Mouse (Mus musculus): Measurements from ENCODE around the gene Gm7271.

Gene Gm7271

DNA sequence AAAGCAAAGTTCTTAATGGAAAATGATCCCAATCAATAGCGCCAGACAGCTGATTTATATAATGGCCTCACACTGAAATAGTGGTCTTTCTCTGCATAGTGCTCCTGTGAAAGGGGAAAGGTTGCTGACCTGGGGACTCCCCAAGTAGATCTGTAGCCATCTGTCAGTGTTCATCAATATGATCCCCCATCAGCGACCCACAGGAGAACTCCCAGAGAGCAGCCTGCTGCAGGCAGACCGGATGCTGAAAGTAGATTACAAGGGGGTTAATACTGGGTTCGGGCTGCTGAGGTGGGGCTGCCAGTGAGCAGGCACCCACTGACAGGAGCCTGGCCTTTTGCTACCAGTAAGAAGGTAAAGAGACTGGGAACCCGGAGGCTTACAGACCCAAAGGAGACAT, at the start of gene Gm7271:
Gene Gm7271 (plus strand): TSS at position 230 of the 400 bp plus-strand sequence.
- no peak for DNase-seq (ENCODE audit: low spot score in 2 of 2)

DNA sequence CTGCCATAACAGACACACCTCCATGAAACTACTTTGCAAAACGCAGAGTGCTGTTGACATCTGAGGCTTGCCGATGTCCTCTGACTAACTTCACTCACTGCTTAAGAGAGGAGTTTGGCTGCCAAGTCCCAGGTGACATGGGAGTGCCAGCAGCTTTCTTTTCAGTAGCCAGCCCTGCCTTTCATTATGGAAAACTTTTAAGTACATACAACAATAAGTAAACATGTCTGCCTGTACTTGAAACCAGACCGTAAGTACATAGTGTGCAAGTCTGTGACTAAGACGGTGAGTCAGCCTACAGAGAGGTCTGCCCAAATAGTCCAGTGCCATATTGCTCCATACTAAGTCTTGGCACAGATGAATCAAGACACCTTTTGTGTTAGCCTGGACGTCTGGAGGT, 46.7 kb upstream of the Gm7271 start:
- no peak for DNase-seq (ENCODE audit: low spot score in 2 of 2)

DNA sequence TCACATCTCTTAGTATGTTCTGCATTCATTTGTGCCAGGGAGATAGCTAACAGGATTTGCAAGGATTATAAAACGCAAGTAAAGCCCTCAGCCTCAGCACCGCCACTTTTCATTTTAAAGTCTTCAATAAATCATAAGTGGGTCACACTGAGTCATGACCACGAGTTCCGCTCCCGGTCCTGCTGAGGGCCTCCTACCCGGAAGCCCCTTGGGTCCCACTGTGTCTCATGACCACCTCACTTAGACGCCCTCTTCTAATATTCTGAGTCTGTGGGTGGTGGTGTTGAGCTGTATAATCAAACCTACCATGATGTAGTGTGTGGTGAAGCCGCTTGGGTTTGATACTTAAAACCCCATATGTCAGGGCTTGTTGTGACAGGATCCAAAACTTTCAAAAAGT, 46.1 kb upstream of the Gm7271 start:
- DNase-seq (ENCODE audit: low spot score in 2 of 2): no peak

DNA sequence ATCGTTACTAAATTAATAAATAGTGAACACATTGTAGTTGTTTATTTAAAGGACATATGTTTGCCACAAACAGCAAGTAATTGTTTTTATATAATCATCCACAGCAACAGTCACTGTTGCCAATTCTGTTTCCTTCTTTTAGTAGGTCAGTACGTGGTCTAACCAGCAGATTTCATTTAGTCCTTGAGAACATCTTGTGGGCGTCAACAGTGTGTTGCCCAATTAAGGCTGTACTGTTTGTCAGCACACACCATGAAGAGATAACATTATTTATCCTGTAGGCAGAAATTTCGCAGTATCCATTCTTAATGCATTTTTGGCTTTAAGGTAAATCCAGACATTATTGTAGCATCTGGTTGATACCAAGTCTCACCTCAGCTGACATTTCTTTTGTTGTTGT, 42.4 kb upstream of the Gm7271 start:
- DNase-seq (ENCODE audit: low spot score in 2 of 2): no peak

DNA sequence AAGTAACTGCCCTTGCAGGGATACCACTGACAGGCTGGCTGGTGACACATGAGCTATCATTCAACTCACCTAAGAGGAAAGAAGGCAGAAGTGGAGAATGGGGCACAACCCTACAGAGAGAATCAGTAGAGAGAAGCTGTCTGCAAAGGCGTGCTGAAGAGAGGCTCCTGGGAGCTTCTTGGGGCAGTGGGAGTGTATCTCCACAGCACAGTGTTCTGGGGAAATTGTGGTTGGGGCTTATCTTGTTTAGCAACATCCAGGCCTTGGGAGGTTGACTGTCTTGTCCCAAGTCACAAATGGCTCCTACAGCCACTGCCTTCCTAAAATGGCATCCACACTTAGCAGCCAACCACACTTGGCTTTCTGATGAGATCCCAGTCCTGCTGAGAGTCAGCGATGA, 8.9 kb upstream of the Gm7271 start:
- no peak for DNase-seq (ENCODE audit: low spot score in 2 of 2)

DNA sequence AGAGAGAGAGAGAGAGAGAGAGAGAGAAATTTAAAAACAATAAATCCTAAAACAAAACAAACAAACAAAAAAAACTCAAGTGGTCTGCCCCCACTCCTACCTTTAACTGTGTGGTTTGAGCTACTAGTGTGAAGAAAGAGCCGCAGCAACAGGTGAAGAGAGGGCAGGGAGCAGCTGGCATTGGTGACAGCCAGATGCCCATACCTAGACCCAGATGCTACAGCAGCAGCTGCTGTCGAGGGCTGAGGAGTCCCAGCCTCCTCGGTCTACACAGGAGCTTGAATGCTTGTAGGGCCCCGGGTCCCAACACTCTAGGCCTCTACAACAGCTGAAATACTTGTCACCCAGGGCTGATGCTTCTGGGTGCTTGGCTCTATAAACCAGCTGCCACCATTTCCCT, 7.0 kb upstream of the Gm7271 start:
- DNase-seq (ENCODE audit: low spot score in 2 of 2): no peak

DNA sequence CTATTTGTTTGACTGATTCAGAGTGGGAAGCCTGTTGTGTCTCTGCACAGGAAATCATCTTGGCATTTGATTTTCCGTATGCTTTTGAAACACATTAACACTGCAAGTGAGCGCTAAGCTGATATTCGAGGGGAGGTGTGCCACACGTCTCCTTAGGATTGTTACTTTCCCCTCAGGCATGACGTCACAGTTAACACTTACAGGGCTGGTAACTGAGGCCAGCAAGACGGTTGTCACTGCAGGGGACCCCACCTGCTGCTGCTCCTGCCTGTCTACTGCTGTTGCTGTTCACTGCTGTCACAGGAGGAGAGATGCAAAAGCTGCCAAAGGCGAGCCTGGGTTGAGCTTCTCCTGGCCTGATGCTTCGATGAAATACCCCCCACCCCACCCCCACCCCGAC, 6.1 kb upstream of the Gm7271 start:
- no peak for DNase-seq (ENCODE audit: low spot score in 2 of 2)

DNA sequence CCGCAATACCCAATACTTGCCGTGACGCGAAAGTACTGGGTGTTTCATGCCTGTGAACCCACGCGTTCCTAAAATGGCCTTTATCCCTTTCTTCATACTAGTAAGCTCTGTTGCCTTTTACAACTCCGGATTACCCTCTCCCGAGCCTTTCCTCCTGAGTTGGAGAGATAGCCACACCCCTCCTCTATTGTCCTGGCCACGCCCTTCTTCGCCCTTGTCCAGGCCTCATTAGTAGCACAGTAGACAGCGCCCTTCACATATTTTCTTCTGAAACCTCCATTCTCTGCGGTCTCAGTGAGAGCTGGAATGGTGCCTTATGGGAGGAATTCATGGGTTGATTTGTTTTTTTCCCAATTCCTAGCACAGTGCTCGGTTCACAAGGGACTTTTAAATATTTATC, 11.3 kb downstream of the Gm7271 start:
- no peak for DNase-seq (ENCODE audit: low spot score in 2 of 2)

DNA sequence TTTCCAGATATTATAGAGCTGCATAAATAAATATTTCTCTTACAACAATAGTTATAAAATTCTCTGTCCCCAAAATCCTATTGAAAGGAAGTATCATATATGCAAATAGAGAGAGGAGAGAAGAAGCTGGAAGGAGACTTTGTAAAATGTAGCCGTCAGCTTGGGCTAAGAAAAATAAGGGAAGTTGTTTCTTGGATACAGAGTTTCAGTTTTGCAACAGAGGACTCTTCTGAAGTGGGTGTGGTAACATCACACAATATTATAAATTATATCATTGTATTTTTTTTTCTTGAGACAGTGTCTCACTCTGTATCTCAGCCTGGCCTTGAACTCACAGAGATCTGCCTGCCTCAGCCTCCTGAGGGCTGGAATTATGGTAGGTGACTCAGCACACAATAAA, 38.6 kb downstream of the Gm7271 start:
- no peak for DNase-seq (ENCODE audit: low spot score in 2 of 2)

DNA sequence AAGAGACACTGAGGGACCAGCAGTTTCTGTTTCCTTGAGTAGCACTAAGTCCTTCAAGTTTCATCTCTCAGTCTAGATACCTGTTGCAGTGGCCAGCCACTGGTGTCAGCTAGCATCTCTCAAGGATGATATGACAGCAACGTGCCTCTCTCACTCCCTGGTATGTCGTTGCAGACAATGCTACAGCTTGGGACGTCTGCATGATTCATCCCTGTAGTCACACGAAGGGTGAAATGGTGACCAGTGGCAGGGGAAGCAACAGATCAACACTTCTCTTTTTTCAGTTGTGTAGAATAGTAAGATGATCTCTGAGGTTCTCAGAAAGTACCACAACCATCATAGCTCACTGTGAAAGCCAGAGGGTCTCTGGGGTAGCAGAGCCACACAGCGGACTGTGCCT, 40.8 kb downstream of the Gm7271 start:
- DNase-seq (ENCODE audit: low spot score in 2 of 2): no peak

DNA sequence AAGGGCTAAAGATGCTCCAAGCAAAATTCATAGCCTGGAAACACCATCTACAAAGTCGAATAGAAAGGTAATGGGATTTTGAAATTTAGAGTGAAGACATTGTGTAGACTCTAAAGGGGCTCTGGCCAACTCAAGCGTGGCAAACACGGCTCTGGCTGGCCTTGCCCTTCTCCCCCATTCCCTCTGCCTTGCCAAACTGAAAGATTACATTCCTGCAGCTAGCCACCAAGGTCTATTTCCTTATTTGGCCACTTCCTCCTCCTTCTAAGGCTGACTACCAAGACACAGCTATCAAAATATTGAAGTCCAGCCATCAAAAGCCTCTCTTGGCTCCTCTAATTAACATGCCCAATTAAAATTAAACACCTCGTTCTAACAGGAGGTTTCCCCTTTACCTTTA, 41.2 kb downstream of the Gm7271 start:
- DNase-seq (ENCODE audit: low spot score in 2 of 2): no peak

DNA sequence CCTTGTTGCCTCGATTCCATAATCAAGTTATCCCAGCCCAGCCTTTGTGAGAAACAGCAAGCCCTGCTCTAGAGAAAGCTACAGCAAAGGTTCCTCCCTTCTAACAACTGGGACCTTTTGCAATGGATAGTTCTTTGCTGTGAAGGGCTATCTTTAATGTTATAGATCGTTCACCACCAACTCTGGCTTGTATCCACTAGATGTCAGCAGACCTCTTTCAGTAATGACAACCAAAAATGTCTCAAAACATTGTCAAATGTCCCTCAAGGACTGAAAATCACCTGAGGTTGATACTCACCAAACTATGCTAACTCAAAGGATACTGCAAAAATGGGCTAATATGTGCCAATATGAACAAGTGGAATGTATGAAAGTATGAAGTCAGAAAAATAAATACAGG, 42.0 kb downstream of the Gm7271 start:
- DNase-seq (ENCODE audit: low spot score in 2 of 2): no peak

DNA sequence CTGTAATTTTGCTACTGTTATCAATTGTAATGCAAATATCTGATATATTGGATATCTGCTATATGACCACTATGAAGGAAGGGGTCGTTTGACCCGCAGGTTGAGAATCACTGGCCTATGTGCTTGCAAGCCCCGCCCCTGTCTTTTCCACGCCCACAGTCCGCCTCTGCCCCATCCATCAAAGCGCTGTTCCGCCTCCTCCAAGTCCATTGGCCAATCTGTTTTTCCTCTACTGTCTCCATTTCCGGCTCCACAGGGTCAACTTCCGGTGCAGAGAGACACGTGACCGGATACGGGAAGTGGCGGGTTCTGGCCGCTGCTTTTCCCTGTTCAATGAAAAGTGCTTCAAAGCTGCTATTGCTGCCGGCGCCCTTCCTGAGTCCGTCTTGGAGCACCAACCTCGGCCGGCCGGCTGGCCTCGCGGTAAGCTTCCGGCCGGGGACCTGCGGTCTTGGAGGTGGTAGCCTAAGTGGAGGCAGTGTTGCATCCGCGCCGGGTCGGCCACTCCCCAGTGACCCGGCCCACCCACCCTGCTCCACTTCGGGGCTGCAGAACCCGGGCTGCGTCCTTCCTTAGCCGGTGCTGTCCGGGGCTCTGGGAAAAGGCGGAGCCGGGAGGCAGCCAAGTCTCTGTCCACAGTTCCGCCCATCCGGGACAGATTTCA, 45.3 kb downstream of the Gm7271 start, which contains the start of gene Exoc1:
Gene Exoc1 (plus strand): TSS at position 272 of the 664 bp plus-strand sequence.
- DNase-seq (ENCODE audit: low spot score in 2 of 2): peak; percentile 92 to 93

DNA sequence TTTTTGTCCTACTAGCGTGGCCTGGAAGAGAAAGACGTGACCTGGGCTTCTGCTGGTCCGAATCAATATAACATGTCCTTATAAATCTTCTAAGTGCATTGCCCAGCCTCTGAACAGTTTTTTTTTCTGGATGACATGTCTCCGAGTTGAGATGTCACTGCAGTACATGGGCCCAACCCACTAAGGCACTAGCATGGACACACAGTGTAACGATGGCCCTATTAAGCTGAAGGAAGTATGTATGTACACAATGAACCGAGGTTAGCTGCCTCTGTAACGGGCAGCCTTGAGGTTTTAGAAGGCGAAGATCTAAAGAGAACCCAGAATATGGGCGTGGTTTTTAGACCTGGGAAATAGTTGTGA, 45.8 kb downstream of the Gm7271 start:
- DNase-seq (ENCODE audit: low spot score in 2 of 2): no peak

DNA sequence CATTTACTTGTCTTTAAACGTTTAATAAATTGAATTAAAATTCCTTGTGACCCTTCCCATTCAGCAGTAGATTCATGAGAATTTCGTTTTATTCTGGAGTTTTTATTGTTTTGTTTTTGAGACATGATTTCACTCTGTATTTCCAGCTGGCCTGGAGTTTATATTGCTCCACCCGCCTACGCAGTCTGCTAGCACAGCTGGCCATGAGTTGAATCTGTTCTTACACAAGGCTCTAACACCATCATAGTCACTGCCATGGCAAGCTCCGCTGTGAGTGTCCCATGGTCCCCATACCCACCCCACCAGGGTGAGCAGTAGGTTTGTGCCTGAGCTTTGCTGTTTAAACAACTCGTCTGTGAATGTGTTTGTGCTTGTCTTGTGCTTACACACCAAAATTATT, 49.3 kb downstream of the Gm7271 start:
- DNase-seq (ENCODE audit: low spot score in 2 of 2): no peak

DNA sequence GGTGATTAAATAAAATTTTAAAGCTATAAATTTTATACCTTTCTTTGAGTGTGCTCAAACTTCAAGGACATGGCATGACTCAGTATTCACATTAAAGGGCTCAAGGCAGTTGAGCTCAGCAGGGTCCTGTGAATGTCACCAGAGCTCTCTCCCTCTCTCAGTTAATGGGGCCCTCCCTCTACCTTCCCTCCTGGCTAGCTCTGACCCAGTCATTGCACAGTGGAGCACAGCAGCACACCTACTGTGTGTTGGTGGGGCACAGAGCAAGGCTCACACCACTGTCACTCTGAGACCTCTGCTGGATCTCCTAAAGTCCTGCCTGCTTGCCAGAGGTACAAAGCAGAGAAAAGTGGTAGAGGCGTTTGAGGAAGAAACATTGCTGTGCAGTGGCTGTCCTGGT, 52.4 kb downstream of the Gm7271 start:
- no peak for DNase-seq (ENCODE audit: low spot score in 2 of 2)

DNA sequence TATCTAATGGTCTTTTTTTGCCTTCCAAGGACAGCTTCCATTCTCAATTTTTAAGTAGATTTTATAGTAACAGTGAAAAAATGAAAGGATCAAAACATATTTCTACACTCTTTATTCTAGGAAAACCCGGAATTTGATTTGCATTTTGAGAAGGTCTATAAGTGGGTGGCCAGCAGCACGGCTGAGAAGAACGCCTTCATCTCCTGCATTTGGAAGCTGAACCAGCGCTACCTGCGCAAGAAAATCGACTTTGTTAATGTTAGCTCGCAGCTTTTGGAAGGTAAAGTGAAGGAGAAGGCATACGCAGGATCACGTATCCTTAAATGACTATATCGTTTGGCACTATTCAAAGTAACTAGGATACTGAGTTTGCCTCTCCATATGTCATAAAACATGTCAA, 53.7 kb downstream of the Gm7271 start:
- no peak for DNase-seq (ENCODE audit: low spot score in 2 of 2)

DNA sequence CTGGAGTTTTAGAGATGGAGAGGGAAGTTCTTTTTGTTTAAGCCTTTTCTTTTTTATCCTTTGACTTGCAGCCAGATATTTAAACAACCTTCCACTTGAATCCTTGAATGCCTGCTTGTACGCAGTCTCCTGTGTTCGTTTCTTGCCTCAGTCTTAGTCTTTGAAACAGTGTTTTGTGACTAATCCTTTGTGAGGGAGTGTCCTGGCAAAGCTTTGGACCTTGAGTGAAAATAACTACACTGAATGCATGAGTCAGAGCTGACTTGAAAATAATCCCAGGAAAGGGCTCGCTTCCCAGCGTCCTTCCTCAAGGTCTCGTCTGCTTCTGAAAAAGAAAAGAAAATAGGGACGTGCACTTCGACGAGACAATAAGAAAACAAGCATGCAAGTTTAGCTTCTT, 56.3 kb downstream of the Gm7271 start:
- DNase-seq (ENCODE audit: low spot score in 2 of 2): peak in 1 of 2 experiments; percentile 13

DNA sequence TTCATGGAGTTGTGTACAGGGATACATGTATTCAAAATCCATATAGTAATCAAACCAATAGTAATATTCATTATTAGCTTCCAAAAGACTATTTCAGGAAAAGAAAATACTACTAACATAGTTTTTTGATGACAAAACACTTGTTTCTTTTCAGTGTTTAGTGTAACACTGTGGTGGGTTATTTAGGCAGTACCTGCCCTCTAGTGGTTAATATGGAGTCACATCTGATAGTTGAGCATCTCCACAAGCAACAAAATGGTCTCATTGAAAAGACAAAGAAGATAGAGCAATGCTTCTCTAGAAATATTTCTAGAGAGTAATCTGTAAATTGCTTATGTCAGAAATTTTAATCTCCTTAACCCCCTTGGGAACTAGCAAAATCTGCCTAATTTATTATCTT, 57.0 kb downstream of the Gm7271 start:
- no peak for DNase-seq (ENCODE audit: low spot score in 2 of 2)

DNA sequence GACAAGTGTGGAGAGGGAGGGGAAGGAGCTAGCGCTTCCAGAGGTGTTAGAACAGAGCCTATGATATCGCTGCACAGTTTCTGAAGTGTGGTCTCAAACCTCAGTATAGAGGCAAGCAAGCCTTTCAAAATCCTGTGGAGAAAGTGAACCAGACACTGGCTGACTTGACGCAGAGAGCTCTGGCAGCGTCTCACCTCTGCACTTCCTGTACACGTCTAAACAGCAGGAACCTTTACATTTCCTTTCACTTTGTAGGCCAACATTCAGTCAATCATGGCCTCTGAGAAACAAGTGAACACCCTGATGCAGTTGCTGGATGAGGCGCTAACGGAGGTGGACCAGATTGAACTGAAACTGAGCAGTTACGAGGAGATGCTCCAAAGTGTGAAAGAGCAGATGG, 59.4 kb downstream of the Gm7271 start:
- DNase-seq (ENCODE audit: low spot score in 2 of 2): no peak

DNA sequence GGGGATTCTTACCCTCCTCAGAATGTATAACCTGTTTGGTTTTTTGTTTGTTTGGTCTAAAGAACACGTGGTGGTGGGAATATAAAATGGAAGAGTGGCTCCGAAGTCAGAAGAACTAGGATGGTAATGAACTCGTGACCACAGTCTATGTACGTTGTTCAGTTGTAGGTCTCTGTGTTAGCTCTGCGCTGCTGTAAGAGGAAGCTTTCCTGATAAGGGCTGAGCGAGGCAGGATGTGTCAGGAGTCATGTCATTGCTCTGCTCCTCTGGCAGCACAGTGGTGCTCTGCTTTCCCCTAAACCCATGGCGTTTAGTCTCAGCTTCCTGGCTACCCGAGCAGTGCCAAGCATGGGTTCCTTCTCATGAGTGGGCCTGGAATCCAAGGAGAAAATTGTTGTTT, 66.6 kb downstream of the Gm7271 start:
- no peak for DNase-seq (ENCODE audit: low spot score in 2 of 2)

DNA sequence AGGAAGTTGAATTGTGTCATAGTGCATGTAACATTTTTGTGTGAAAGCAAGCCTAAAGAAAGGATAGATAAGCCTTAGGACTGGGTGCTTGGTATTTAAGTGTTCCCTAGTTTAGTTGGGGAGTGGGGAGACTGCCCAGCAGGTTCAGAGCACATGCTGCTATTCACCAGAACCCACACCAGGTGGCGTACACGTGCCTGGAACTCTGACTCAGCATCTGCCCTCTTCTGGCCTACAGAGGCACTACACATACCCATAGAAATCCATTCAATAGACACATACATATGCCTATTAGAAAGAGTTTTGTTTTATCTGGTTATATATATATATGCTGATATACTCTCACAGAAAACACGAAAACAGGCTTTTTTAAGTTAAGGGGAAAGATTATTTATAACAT, 81.5 kb downstream of the Gm7271 start:
- peak; percentile 16 to 63 for DNase-seq (ENCODE audit: low spot score in 2 of 2)
